Mouse (Mus musculus) MN1 (cell line): ENCODE results near the gene Lmnb2.

Experiments
- DNase-seq: peaks from one replicate; pipeline ENCODE4 v3.0.0-alpha.2; 2016; ENCODE audit warnings: low spot score

Gene Lmnb2

GRCm38 (mm10) chr10:80929299-80930226 lies 11.5 kb upstream of the Lmnb2 start, which contains the start of gene Gadd45b:
Gene Gadd45b, plus strand, starts transcription at chr10:80930073.
- peak; percentile 100 for DNase-seq

GRCm38 (mm10) chr10:80928586-80929298 lies 10.7 kb upstream of the Lmnb2 start:
- DNase-seq, result peak; percentile 95

- DNase-seq, result no peak
Measured at GRCm38 (mm10) chr10:80925472-80925871, 7.4 kb upstream of the Lmnb2 start.

- no peak for DNase-seq
Measured at GRCm38 (mm10) chr10:80921923-80922322, 3.9 kb upstream of the Lmnb2 start.

GRCm38 (mm10) chr10:80917336-80917778 lies 688 bp downstream of the Lmnb2 start:
- peak; percentile 37 for DNase-seq

- no peak for DNase-seq
Measured at GRCm38 (mm10) chr10:80915736-80916135, 2.3 kb downstream of the Lmnb2 start.

- no peak for DNase-seq
Measured at GRCm38 (mm10) chr10:80915260-80915659, 2.8 kb downstream of the Lmnb2 start.

GRCm38 (mm10) chr10:80914253-80914656 lies 3.8 kb downstream of the Lmnb2 start:
- no peak for DNase-seq

GRCm38 (mm10) chr10:80913364-80914011 lies 4.6 kb downstream of the Lmnb2 start:
- no peak for DNase-seq

- no peak for DNase-seq
Measured at GRCm38 (mm10) chr10:80911891-80912290, 6.2 kb downstream of the Lmnb2 start.

GRCm38 (mm10) chr10:80911354-80911753 lies 6.7 kb downstream of the Lmnb2 start:
- no peak for DNase-seq

- no peak for DNase-seq
Measured at GRCm38 (mm10) chr10:80909375-80910162, 8.5 kb downstream of the Lmnb2 start.

- no peak for DNase-seq
Measured at GRCm38 (mm10) chr10:80904709-80905108, 13.3 kb downstream of the Lmnb2 start.

- DNase-seq, result peak; percentile 85
Measured at GRCm38 (mm10) chr10:80904004-80904693, 13.9 kb downstream of the Lmnb2 start.

GRCm38 (mm10) chr10:80903282-80903681 lies 14.8 kb downstream of the Lmnb2 start:
- DNase-seq, result no peak

GRCm38 (mm10) chr10:80902273-80902940 lies 15.6 kb downstream of the Lmnb2 start:
- no peak for DNase-seq

- DNase-seq, result no peak
Measured at GRCm38 (mm10) chr10:80901409-80902272, 16.4 kb downstream of the Lmnb2 start.

- DNase-seq, result peak; percentile 100
Measured at GRCm38 (mm10) chr10:80900318-80901247, 17.5 kb downstream of the Lmnb2 start, which contains the start of gene Timm13. Gene Timm13, minus strand, starts transcription at chr10:80900969.
